Mouse (Mus musculus): ENCODE results near the gene Psmb3. TPM values are rescaled to one million over a fixed set of nuclear protein-coding genes. Genes with fewer than 3 reads are reported as not detected.

Gene Psmb3
- 423 and 446 TPM in 2 replicates for polyA plus RNA-seq (2012; rRNA removed; ENCODE audit: low replicate concordance)

GRCm38 (mm10) chr11:97703039-97703826 lies at the start of gene Psmb3:
TSS of gene Psmb3 (plus strand) at chr11:97703399.

GRCm38 (mm10) chr11:97662893-97663527 lies 40.2 kb upstream of the Psmb3 start, which contains the start of gene Mllt6:
TSS of gene Mllt6 (plus strand) at chr11:97663414.

GRCm38 (mm10) chr11:97685613-97686321 lies 17.4 kb upstream of the Psmb3 start, which contains the start of gene Cisd3:
TSS of gene Cisd3 (plus strand) at chr11:97685826.

GRCm38 (mm10) chr11:97700003-97700745 lies 3.0 kb upstream of the Psmb3 start, which contains the start of gene Pcgf2:
TSS of gene Pcgf2 (minus strand) at chr11:97700497.

GRCm38 (mm10) chr11:97744063-97744717 lies 41.0 kb downstream of the Psmb3 start, which contains the start of gene Pip4k2b:
TSS of gene Pip4k2b (minus strand) at chr11:97744704.

Other genes starting within 250 kb of the Psmb3 start
- gene 4933428G20Rik, start 203.1 kb upstream of the Psmb3 start, polyA plus RNA-seq (2012; rRNA removed; ENCODE audit: low replicate concordance): not detected in 2 replicates
- 0.36 and 1.1 TPM in 2 replicates for gene Srcin1, start 127.2 kb upstream of the Psmb3 start, polyA plus RNA-seq (2012; rRNA removed; ENCODE audit: low replicate concordance)
- gene Epop, start 73.7 kb upstream of the Psmb3 start, polyA plus RNA-seq (2012; rRNA removed; ENCODE audit: low replicate concordance): 0.30 and 1.7 TPM in 2 replicates
- gene Mllt6, start 40.0 kb upstream of the Psmb3 start, polyA plus RNA-seq (2012; rRNA removed; ENCODE audit: low replicate concordance): 30.3 and 50.1 TPM in 2 replicates
- gene Cisd3, start 17.6 kb upstream of the Psmb3 start, polyA plus RNA-seq (2012; rRNA removed; ENCODE audit: low replicate concordance): 95.9 and 191 TPM in 2 replicates
- gene Pcgf2, start 2.9 kb upstream of the Psmb3 start, polyA plus RNA-seq (2012; rRNA removed; ENCODE audit: low replicate concordance): 22.7 and 72.3 TPM in 2 replicates
- gene Pip4k2b, start 41.3 kb downstream of the Psmb3 start, polyA plus RNA-seq (2012; rRNA removed; ENCODE audit: low replicate concordance): 18.1 and 27.7 TPM in 2 replicates
- 8.0 and 11.9 TPM in 2 replicates for gene Cwc25, start 63.2 kb downstream of the Psmb3 start, polyA plus RNA-seq (2012; rRNA removed; ENCODE audit: low replicate concordance)
- 0.32 TPM in 1 of 2 replicates, not detected in the other for gene 1700001P01Rik, start 72.5 kb downstream of the Psmb3 start, polyA plus RNA-seq (2012; rRNA removed; ENCODE audit: low replicate concordance)
- gene Rpl23, start 79.0 kb downstream of the Psmb3 start, polyA plus RNA-seq (2012; rRNA removed; ENCODE audit: low replicate concordance): 83.7 and 182 TPM in 2 replicates
- gene Lasp1, start 95.6 kb downstream of the Psmb3 start, polyA plus RNA-seq (2012; rRNA removed; ENCODE audit: low replicate concordance): 134 and 175 TPM in 2 replicates
- 2.0 and 12.6 TPM in 2 replicates for gene B230217C12Rik, start 137.4 kb downstream of the Psmb3 start, polyA plus RNA-seq (2012; rRNA removed; ENCODE audit: low replicate concordance)
- 0.54 and 0.62 TPM in 2 replicates for gene Fbxo47, start 180.8 kb downstream of the Psmb3 start, polyA plus RNA-seq (2012; rRNA removed; ENCODE audit: low replicate concordance)

All from subcutaneous adipose tissue, adult 2 months (tissue).